Mouse (Mus musculus) heart, embryonic 15.5 days (tissue): ENCODE data around the gene Lamb3. TPM values are rescaled to one million over a fixed set of nuclear protein-coding genes. Genes with fewer than 3 reads are reported as not detected.

Source experiments
- ATAC-seq: fragments of 200-750 bp; cut with Nextera tagmentation; replicated peaks from 2 replicates; pipeline ENCODE4 v1.8.0; 2017; ENCODE audit warnings: low read depth, moderate TSS enrichment; ENCODE audit not compliant: insufficient number of reproducible peaks, insufficient read depth, low FRiP score
- H3K27ac ChIP-seq: fragments of 300-500 bp; sonication (generic); 2 replicates; pipeline ENCODE4 v1.5.1; 2015; ENCODE audit warnings: mild to moderate bottlenecking, inconsistent platforms
- H3K27me3 ChIP-seq: fragments of 300-500 bp; sonication (generic); 2 replicates; pipeline ENCODE4 v1.6.1; 2015; ENCODE audit warnings: inconsistent platforms
- H3K36me3 ChIP-seq: fragments of 300-500 bp; sonication (generic); 2 replicates; pipeline ENCODE4 v1.6.1; 2015; ENCODE audit warnings: mild to moderate bottlenecking, inconsistent platforms
- H3K4me1 ChIP-seq: fragments of 300-500 bp; sonication (generic); replicated peaks from 2 replicates; pipeline ENCODE4 v1.6.1; 2015; ENCODE audit warnings: inconsistent platforms
- H3K4me2 ChIP-seq: fragments of 300-500 bp; sonication (generic); 2 replicates; pipeline ENCODE4 v1.6.1; 2015; ENCODE audit warnings: inconsistent platforms, mild to moderate bottlenecking, moderate library complexity
- H3K4me3 ChIP-seq: fragments of 300-500 bp; sonication (generic); 2 replicates; pipeline ENCODE4 v1.5.1; 2015; ENCODE audit warnings: mild to moderate bottlenecking, inconsistent platforms
- H3K9ac ChIP-seq: fragments of 300-500 bp; sonication (generic); 2 replicates; pipeline ENCODE4 v1.6.1; 2015; ENCODE audit warnings: mild to moderate bottlenecking, inconsistent platforms
- H3K9me3 ChIP-seq: fragments of 300-500 bp; sonication (generic); replicated peaks from 2 replicates; pipeline ENCODE4 v1.6.1; 2016; ENCODE audit warnings: inconsistent platforms
- WGBS: fragments of 180-500 bp; shearing (Covaris S2); methylation state at CpG from one replicate; pipeline ENCODE4 v1.1.7; 2015; ENCODE audit warnings: mixed read lengths; 5-methylcytosine and 5-hydroxymethylcytosine counted together
- polyA plus RNA-seq: library from polyadenylated mRNA; unstranded; fragments of >200 nt; fragmentation: Nextera tagmentation; extraction: Ambion mirVana; gene quantifications from 2 replicates; pipeline ENCODE4 v1.2.1, GENCODE M21; 2015

Lamb3 gene
- polyA plus RNA-seq, 1 experiment from 2014 or later, result 4.7 TPM

DNA sequence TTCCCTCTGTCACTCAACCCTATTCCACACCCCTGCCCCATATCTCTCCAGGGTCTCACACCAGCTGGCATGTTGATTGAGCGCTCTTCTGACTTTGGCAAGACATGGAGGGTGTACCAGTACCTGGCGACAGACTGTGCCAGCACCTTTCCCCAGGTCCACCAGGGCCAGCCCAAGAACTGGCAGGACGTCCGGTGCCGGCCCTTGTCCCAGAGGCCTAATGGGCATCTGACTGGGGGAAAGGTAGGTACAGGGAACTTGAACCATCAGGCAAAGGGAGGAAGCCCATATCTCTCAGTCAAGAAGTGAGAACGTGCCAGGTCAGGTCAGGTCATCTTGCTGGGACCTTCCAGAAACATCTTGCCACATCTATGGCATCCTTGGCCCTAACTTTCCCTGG, 116.2 kb downstream of the Lamb3 start:
- 93% methylated on average over 6 of the region's 6 CpGs for WGBS
- ATAC-seq, result no peak

DNA sequence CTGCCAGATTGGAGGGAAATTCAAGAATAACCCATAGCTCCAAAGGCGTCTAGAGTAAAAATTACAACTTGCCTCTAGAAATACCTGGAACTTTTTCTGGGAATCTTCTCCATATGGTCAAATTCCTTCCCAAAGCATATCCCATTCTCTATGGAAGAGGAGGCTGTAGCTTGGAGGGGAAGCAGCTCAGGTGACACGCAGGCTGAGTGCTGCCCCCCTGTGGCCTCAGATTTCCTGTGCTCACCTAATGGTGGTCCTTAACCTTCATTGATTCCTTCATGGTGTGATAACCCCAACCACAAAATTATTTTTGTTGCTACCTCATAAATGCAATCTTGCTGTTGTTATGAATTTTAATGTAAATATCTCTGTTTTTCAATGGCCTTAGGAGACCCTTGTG, 116.7 kb downstream of the Lamb3 start:
- Histone ChIP-seq H3K4me1 (peaks cover 11% of the 10 kb centered on the region; the same call in 1 of the 2 replicates), H3K9ac (no peak overlapping the region), H3K9me3 (no peaks in the 10 kb centered on the region), H3K4me3 (no peak overlapping the region), H3K4me2 (no peak overlapping the region), H3K27me3 (no peaks in the 10 kb centered on the region), H3K27ac (no peak overlapping the region), H3K36me3 (no peaks in the 10 kb centered on the region)
- ATAC-seq, result no peak
- WGBS, result 57% methylated on average over 2 of the region's 2 CpGs

More for the DNA sequence above, 116.2 kb downstream of the Lamb3 start:
- Histone ChIP-seq H3K27ac (no peak overlapping the region), H3K36me3 (no peaks in the 10 kb centered on the region), H3K4me3 (no peak overlapping the region), H3K9me3 (no peaks in the 10 kb centered on the region), H3K27me3 (no peaks in the 10 kb centered on the region), H3K4me2 (no peak overlapping the region), H3K4me1 (peaks cover 12% of the 10 kb centered on the region; the same call in 1 of the 2 replicates), H3K9ac (no peak overlapping the region)

GRCm38 (mm10) chr1:193325891-193326290, 118.4 kb downstream of the Lamb3 start:
- no peak overlapping the region for H3K4me2 ChIP-seq
- no peak overlapping the region for H3K4me3 ChIP-seq
- no peak overlapping the region for H3K27ac ChIP-seq
- H3K36me3 ChIP-seq, result no peaks in the 10 kb centered on the region
- H3K9ac ChIP-seq, result no peak overlapping the region
- H3K9me3 ChIP-seq, result no peaks in the 10 kb centered on the region
- no peak for ATAC-seq
- 92% methylated on average over 6 of the region's 6 CpGs for WGBS
- H3K27me3 ChIP-seq, result no peaks in the 10 kb centered on the region
- peaks cover 15% of the 10 kb centered on the region for H3K4me1 ChIP-seq

DNA sequence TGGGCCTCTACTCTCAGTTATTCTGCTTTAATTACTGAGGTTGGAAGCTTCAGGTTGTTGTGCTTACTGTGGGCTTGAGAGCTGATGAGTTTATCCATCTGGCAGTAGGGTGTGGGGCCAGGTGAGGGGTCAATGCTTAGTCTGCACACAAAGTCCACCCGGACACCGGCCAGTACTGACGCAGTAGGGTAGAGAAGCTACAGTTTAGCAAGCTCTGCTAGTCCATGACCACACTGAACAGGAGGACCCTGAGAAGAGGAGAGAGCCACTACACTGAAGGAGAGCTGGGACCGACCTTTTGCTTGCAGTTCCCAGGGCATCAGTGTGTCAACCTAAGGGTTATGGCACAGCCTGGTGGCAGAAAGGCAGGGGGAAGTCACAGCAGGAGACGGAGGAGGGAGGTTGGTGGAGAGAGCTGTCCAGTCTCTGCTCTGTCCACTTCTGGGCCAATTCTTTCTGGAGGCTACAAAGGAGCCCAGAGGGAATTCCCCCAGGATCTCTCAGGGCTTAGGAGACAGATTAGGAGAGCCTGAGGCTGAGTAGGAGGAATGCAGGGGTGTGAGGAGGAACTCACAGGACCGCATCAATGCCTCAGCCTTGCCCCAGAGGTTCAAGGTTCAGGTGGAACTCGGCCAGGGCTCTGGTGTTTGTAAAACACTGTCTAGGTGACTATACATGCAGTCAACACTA, 119.1 kb downstream of the Lamb3 start:
- Histone ChIP-seq H3K4me3 (no peak overlapping the region), H3K4me1 (peaks cover 20% of the 10 kb centered on the region), H3K27me3 (no peaks in the 10 kb centered on the region), H3K27ac (no peak overlapping the region), H3K4me2 (no peak overlapping the region), H3K9me3 (no peaks in the 10 kb centered on the region), H3K36me3 (no peaks in the 10 kb centered on the region), H3K9ac (no peak overlapping the region)
- 53% methylated on average over 7 of the region's 7 CpGs for WGBS
- ATAC-seq, result peak; percentile 27; the same call in 1 of the 2 replicates

GRCm38 (mm10) chr1:193327216-193327615, 119.7 kb downstream of the Lamb3 start:
- Histone ChIP-seq H3K9ac (no peak overlapping the region), H3K4me2 (no peak overlapping the region), H3K9me3 (no peaks in the 10 kb centered on the region), H3K27ac (no peak overlapping the region), H3K27me3 (no peaks in the 10 kb centered on the region), H3K4me1 (peaks cover 26% of the 10 kb centered on the region), H3K4me3 (no peak overlapping the region), H3K36me3 (no peaks in the 10 kb centered on the region)
- ATAC-seq, result no peak
- 77% methylated on average over 1 of the region's 1 CpGs for WGBS

- no peak overlapping the region for H3K4me2 ChIP-seq
- peaks cover 31% of the 10 kb centered on the region for H3K4me1 ChIP-seq
- H3K27ac ChIP-seq, result no peak overlapping the region
- WGBS, result 61% methylated on average over 5 of the region's 5 CpGs
- H3K9ac ChIP-seq, result no peak overlapping the region
- H3K27me3 ChIP-seq, result no peaks in the 10 kb centered on the region
- H3K9me3 ChIP-seq, result no peaks in the 10 kb centered on the region
- H3K36me3 ChIP-seq, result no peaks in the 10 kb centered on the region
- H3K4me3 ChIP-seq, result no peak overlapping the region
- ATAC-seq, result no peak
These were observed 120.2 kb downstream of the Lamb3 start for GRCm38 (mm10) chr1:193327686-193328085.

DNA sequence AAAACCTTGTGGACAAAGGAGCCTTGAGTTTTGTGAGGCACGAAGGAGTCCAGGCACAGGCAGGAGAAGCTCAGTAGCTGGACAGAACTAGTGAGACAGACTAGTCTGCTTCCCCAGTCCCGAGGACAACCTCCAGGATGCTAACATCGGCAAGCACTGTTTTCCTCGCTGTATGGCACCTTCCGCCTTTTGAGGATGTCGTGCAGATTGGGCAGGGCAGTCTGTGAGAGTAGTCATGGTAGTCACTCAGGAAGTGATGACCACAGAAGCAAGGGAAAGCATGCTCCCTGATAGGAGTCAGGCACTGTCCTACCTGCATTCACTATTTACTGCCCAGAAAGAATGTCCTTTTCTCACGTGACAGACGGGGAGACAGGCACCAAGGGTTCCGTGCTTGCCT, 122.1 kb downstream of the Lamb3 start:
- Histone ChIP-seq H3K27me3 (no peaks in the 10 kb centered on the region), H3K9me3 (no peaks in the 10 kb centered on the region), H3K9ac (no peak overlapping the region), H3K27ac (no peak overlapping the region), H3K36me3 (no peaks in the 10 kb centered on the region), H3K4me3 (no peak overlapping the region), H3K4me1 (peaks cover 47% of the 10 kb centered on the region), H3K4me2 (no peak overlapping the region)
- WGBS, result 76% methylated on average over 9 of the region's 9 CpGs
- no peak for ATAC-seq

DNA sequence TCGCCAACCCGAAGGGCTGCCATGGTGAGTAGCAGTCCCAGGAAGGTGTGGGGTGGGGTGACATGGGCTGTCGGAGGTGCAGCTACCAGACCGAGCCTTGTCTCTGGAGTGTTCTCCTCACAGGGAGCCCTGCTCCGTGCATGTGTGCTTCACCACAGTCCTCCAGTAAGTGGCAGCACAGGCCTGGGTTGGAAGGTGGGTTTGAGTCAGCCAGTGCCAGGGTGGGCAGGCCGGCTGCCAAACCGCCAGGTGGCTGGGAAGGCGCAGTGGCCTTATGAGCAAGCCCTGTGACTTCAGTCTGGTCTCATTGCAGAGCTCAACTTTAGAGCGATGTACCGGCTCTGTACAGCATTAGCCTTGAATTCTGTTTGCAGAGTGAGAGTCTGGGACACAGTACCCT, 122.7 kb downstream of the Lamb3 start:
- 32% methylated on average over 10 of the region's 10 CpGs for WGBS
- peak overlapping the region; percentile 66 for H3K27ac ChIP-seq
- H3K4me3 ChIP-seq, result no peak overlapping the region
- ATAC-seq, result peak; percentile 79
- H3K27me3 ChIP-seq, result no peaks in the 10 kb centered on the region
- H3K36me3 ChIP-seq, result no peaks in the 10 kb centered on the region
- H3K9ac ChIP-seq, result no peak overlapping the region
- no peak overlapping the region for H3K4me2 ChIP-seq
- no peaks in the 10 kb centered on the region for H3K9me3 ChIP-seq
- peaks cover 53% of the 10 kb centered on the region for H3K4me1 ChIP-seq

DNA sequence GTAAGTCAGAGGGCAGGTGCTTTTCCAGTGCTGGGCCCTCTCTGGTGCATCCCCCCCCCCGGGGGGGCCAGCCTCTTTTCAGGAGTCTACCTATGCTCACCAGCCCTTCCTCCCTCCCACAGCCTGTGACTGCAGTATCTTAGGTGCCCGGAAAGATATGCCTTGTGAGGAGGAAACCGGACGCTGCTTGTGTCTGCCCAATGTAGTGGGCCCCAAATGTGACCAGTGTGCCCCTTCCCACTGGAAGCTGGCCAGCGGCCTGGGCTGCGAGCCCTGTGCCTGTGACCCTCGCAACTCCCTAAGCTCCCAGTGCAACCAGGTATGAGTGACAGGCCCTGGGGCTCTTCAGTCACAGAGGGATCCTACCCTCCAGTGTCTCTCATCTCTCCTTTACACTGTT, 123.1 kb downstream of the Lamb3 start:
- no peak for ATAC-seq
- WGBS, result 71% methylated on average over 7 of the region's 7 CpGs
- H3K27ac ChIP-seq, result peak overlapping the region; percentile 66
- H3K4me3 ChIP-seq, result no peak overlapping the region
- no peaks in the 10 kb centered on the region for H3K27me3 ChIP-seq
- H3K9ac ChIP-seq, result no peak overlapping the region
- H3K36me3 ChIP-seq, result no peaks in the 10 kb centered on the region
- no peaks in the 10 kb centered on the region for H3K9me3 ChIP-seq
- no peak overlapping the region for H3K4me2 ChIP-seq
- peaks cover 58% of the 10 kb centered on the region for H3K4me1 ChIP-seq

DNA sequence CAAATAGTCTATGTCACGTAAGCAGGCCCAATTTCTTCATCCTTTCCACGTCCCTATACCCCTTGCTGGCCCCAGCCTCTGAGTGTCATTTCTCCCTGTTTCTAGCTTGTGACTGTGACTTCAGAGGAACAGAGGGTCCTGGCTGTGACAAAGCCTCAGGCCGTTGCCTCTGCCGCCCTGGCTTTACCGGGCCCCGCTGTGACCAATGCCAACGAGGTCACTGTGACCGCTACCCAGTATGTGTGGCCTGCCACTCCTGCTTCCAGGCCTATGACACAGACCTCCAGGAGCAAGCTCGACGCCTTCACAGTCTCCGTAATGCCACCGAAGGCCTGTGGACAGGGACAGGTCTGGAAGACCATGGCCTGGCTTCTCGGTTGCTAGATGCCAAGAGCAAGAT, 124.5 kb downstream of the Lamb3 start:
- Histone ChIP-seq H3K9me3 (no peaks in the 10 kb centered on the region), H3K4me1 (peaks cover 64% of the 10 kb centered on the region), H3K9ac (no peak overlapping the region), H3K27ac (peak overlapping the region; percentile 94), H3K27me3 (no peaks in the 10 kb centered on the region), H3K4me3 (no peak overlapping the region), H3K4me2 (no peak overlapping the region), H3K36me3 (no peaks in the 10 kb centered on the region)
- WGBS, result 80% methylated on average over 13 of the region's 13 CpGs
- no peak for ATAC-seq

GRCm38 (mm10) chr1:193332671-193333070, 125.2 kb downstream of the Lamb3 start:
- Histone ChIP-seq H3K4me2 (no peak overlapping the region), H3K9me3 (no peaks in the 10 kb centered on the region), H3K9ac (no peak overlapping the region), H3K27me3 (no peaks in the 10 kb centered on the region), H3K4me3 (no peak overlapping the region), H3K4me1 (peaks cover 71% of the 10 kb centered on the region), H3K27ac (peak overlapping the region; percentile 94), H3K36me3 (no peaks in the 10 kb centered on the region)
- no peak for ATAC-seq
- 51% methylated on average over 1 of the region's 1 CpGs for WGBS

- H3K4me3 ChIP-seq, result no peak overlapping the region
- no peak overlapping the region for H3K9ac ChIP-seq
- H3K4me1 ChIP-seq, result peaks cover 82% of the 10 kb centered on the region
- peak overlapping the region; percentile 94 for H3K27ac ChIP-seq
- H3K9me3 ChIP-seq, result no peaks in the 10 kb centered on the region
- ATAC-seq, result no peak
- no peaks in the 10 kb centered on the region for H3K36me3 ChIP-seq
- 56% methylated on average over 3 of the region's 3 CpGs for WGBS
- H3K27me3 ChIP-seq, result no peaks in the 10 kb centered on the region
- H3K4me2 ChIP-seq, result no peak overlapping the region
These were observed 126.3 kb downstream of the Lamb3 start for GRCm38 (mm10) chr1:193333776-193334175.
